ENCODE assay signal across 23 mouse cellular contexts in the genomic region with DNA sequence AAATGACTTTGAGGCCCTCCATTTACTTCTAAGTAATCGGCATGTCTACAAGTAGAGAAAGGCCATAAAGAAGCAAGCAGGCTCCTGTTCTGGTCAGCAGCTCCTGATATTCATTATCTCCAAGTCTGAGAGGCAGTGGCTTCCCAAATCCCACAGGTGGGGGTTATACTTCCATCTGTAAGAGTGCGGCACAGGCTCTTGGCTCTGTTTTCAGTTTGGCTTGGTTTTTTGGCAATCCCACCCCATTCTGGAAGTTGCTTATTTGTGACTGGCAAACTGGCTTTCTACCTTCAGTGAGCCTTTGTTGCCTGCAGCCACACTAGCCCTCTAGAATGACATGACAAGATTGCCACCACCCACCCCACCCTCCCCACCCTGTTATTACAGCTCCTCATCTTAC.
DNase-seq lines count a peak whose midpoint lies in the region; ATAC-seq lines count a peak whose summit lies in the region.
"Had no signal": no experiment of that assay in that cellular context is flagged by ENCODE, and none has a peak within 500 bp of the region (broad histone marks: within the 10 kb centered on the region; RNA-seq: fewer than 3 reads in every experiment).

No protein-coding gene starts in this region.

- peak; percentile 36; the same call in 1 of the 2 replicates for ATAC-seq in cerebellum, adult (ENCODE audit: insufficient number of reproducible peaks, low FRiP score, low TSS enrichment)
- ATAC-seq in hindbrain, embryonic 16.5 days: 0 out of 2 replicates have a peak, but pooled peaks have one; percentile 34
- no peak for ATAC-seq in hindbrain, embryonic 11.5 days (ENCODE audit: low FRiP score)
- ATAC-seq: activated CD4-positive, CD25-positive, alpha-beta regulatory T cell, adult 4 months; intestine, embryonic 16.5 days; liver, embryonic 12.5 days had no signal

- H3K36me3 ChIP-seq in hindbrain, embryonic 16.5 days (ENCODE audit: control insufficient read depth, insufficient read depth, low read length): no peaks in the 10 kb centered on the region
- no peaks in the 10 kb centered on the region for H3K36me3 ChIP-seq in hindbrain, embryonic 11.5 days (ENCODE audit: control insufficient read depth, insufficient read depth, low read length)
- H3K36me3 ChIP-seq: forebrain, embryonic 12.5 days; G1E; heart, embryonic 15.5 days; limb, embryonic 12.5 days; liver, embryonic 12.5 days had no signal

- H3K4me2 ChIP-seq in hindbrain, embryonic 16.5 days (ENCODE audit: low read length): no peak overlapping the region
- H3K4me2 ChIP-seq in hindbrain, embryonic 11.5 days (replicated peaks; ENCODE audit: low read depth, low read length): no peak overlapping the region
- H3K4me2 ChIP-seq: forebrain, embryonic 12.5 days; heart, embryonic 15.5 days; limb, embryonic 12.5 days; liver, embryonic 12.5 days had no signal

- no peak overlapping the region for H3K27ac ChIP-seq in hindbrain, embryonic 16.5 days (ENCODE audit: low read depth, low read length)
- no peak overlapping the region for H3K27ac ChIP-seq in hindbrain, embryonic 11.5 days (ENCODE audit: low read depth, low read length)
- H3K27ac ChIP-seq: forebrain, embryonic 12.5 days; heart, adult 2 months; heart, embryonic 15.5 days; limb, embryonic 12.5 days; liver, embryonic 12.5 days had no signal

- H3K9me3 ChIP-seq in hindbrain, embryonic 16.5 days (ENCODE audit: control insufficient read depth, low read length): no peaks in the 10 kb centered on the region
- H3K9me3 ChIP-seq in hindbrain, embryonic 11.5 days (ENCODE audit: control insufficient read depth, low read length): no peaks in the 10 kb centered on the region
- H3K9me3 ChIP-seq: forebrain, embryonic 12.5 days; heart, embryonic 15.5 days; limb, embryonic 12.5 days; liver, embryonic 12.5 days; megakaryocyte, embryonic 14.5 days had no signal

- H3K27me3 ChIP-seq in hindbrain, embryonic 16.5 days (replicated peaks; ENCODE audit: control insufficient read depth, insufficient read depth, low read length): no peaks in the 10 kb centered on the region
- H3K27me3 ChIP-seq in hindbrain, embryonic 11.5 days (ENCODE audit: control insufficient read depth, insufficient read depth, low read length): no peaks in the 10 kb centered on the region
- H3K27me3 ChIP-seq: forebrain, embryonic 12.5 days; heart, embryonic 15.5 days; limb, embryonic 12.5 days; liver, embryonic 12.5 days; megakaryocyte, embryonic 14.5 days had no signal

- DNase-seq in cerebellum, postnatal 4 days (ENCODE audit: low spot score in 2 of 2): no peak
- DNase-seq in hindbrain, embryonic 11.5 days (ENCODE audit: low spot score): no peak
- DNase-seq in cerebellum, adult 18-20 months: peak; percentile 32 to 50
- peak; percentile 42 to 57 for DNase-seq in cerebellum, postnatal 25 days
- DNase-seq in gastrocnemius, postnatal 25 days: no peak
- DNase-seq: embryo, embryonic 11 days; gastrocnemius, postnatal 10 days; heart, adult 2 months; heart, postnatal 4 days; kidney, postnatal 36 days; lung, adult 2 months; retina, postnatal 1 day; thymus, postnatal 14 days had no signal

- WGBS in hindbrain, embryonic 16.5 days: 57% methylated on average over 2 of the region's 2 CpGs
- 85% methylated on average over 2 of the region's 2 CpGs for WGBS in hindbrain, embryonic 11.5 days

- H3K4me1 ChIP-seq in hindbrain, embryonic 16.5 days (ENCODE audit: control insufficient read depth, insufficient read depth, low read depth, low read length): peaks cover 7% of the 10 kb centered on the region
- H3K4me1 ChIP-seq in hindbrain, embryonic 11.5 days (replicated peaks; ENCODE audit: control insufficient read depth, insufficient read depth, low read length): no peaks in the 10 kb centered on the region
- H3K4me1 ChIP-seq: heart, embryonic 15.5 days; liver, embryonic 12.5 days; megakaryocyte, embryonic 14.5 days had no signal

- no peak overlapping the region for H3K9ac ChIP-seq in hindbrain, embryonic 16.5 days (ENCODE audit: low read depth, low read length)
- H3K9ac ChIP-seq in hindbrain, embryonic 11.5 days (ENCODE audit: low read depth, low read length): no peak overlapping the region
- H3K9ac ChIP-seq: forebrain, embryonic 12.5 days; heart, embryonic 15.5 days; limb, embryonic 12.5 days; liver, embryonic 12.5 days had no signal

- H3K4me3 ChIP-seq in hindbrain, embryonic 16.5 days (ENCODE audit: low read length): no peak overlapping the region
- H3K4me3 ChIP-seq in hindbrain, embryonic 11.5 days (ENCODE audit: low read depth, low read length): no peak overlapping the region
- H3K4me3 ChIP-seq: forebrain, embryonic 12.5 days; heart, adult 2 months; heart, embryonic 15.5 days; limb, embryonic 12.5 days; liver, embryonic 12.5 days; megakaryocyte, embryonic 14.5 days had no signal

Comparison
In these comparisons a context has a peak if more than half of its experiments do, and no peak if none do; other contexts are left out.
1. DNase-seq: peak in cerebellum, adult 18-20 months (2 of 2) and cerebellum, postnatal 25 days (2 of 2); none in cerebellum, postnatal 4 days (0 of 2), hindbrain, embryonic 11.5 days (single experiment) and gastrocnemius, postnatal 25 days (single experiment).